1 mouse cellular context compared by ENCODE assay signal in genomic region chr11:101419610-101420009, GRCm38 (mm10).
TF ChIP-seq lines count a peak whose summit lies in the region.

No protein-coding gene starts in this region.

TF ChIP-seq in CH12.LX, 34 proteins besides CTCF, POLR2A, EP300 and RAD21 (continued from another document):
- TF ChIP-seq CHD1 (IDR thresholded peaks at IDR 0.05; ENCODE audit: low read depth, low read length) = no peak
